Mouse (Mus musculus) liver, embryonic 14.5 days (tissue): ENCODE measurements around the gene Rmnd5b. TPM values are rescaled to one million over a fixed set of nuclear protein-coding genes. Genes with fewer than 3 reads are reported as not detected.

ENCODE experiments used
- ATAC-seq: fragments of 200-750 bp; cut with Nextera tagmentation; 2 replicates; pipeline ENCODE4 v1.8.0; 2017; ENCODE audit warnings: moderate number of reproducible peaks, mild to moderate bottlenecking, moderate library complexity; ENCODE audit not compliant: insufficient read depth
- DNase-seq, 3 experiments: peaks; one replicate each; pipeline ENCODE4 v3.0.0-alpha.2; 2012 to 2013; ENCODE audit warnings: low read depth in 3 of 3, low spot score in 3 of 3
- H3K27ac ChIP-seq: fragments of 300-500 bp; sonication (generic); 2 replicates; pipeline ENCODE4 v1.5.1; 2014; ENCODE audit warnings: moderate library complexity, mild to moderate bottlenecking, control low read depth, inconsistent platforms
- H3K27me3 ChIP-seq: fragments of 300-500 bp; sonication (generic); 2 replicates; pipeline ENCODE4 v1.6.1; 2014; ENCODE audit warnings: mild to moderate bottlenecking, low read length, moderate library complexity; ENCODE audit not compliant: control insufficient read depth, insufficient read depth
- H3K36me3 ChIP-seq: fragments of 300-500 bp; sonication (generic); replicated peaks from 2 replicates; pipeline ENCODE4 v1.6.1; 2014; ENCODE audit warnings: low read depth; ENCODE audit not compliant: control insufficient read depth, insufficient read depth
- H3K4me1 ChIP-seq, 2 experiments: fragments of 200-500 bp in 1 of 2; fragments of 300-500 bp in 1 of 2; sonication (generic) in 1 of 2; replicated peaks; 2 replicates each; pipeline ENCODE4 v1.6.1; 2012 to 2014; ENCODE audit warnings: antibody characterized with exemption in 1 of 2, inconsistent platforms in 1 of 2, low read length in 1 of 2; ENCODE audit not compliant: control insufficient read depth in 2 of 2, insufficient read depth in 2 of 2
- H3K4me2 ChIP-seq: fragments of 300-500 bp; sonication (generic); 2 replicates; pipeline ENCODE4 v1.6.1; 2014; ENCODE audit warnings: low read depth, mild to moderate bottlenecking, control low read depth, moderate library complexity
- H3K4me3 ChIP-seq, 2 experiments: fragments of 200-500 bp in 1 of 2; fragments of 300-500 bp in 1 of 2; sonication (generic) in 1 of 2; 2 replicates each; pipeline ENCODE4 v1.5.1; 2012 to 2014; ENCODE audit warnings: low read depth in 2 of 2, low read length in 2 of 2, mild to moderate bottlenecking in 2 of 2, control low read depth in 1 of 2, inconsistent platforms in 1 of 2, moderate library complexity in 1 of 2; ENCODE audit not compliant: insufficient read depth in 1 of 2
- H3K9ac ChIP-seq: fragments of 300-500 bp; sonication (generic); replicated peaks from 2 replicates; pipeline ENCODE4 v1.6.1; 2014; ENCODE audit warnings: mild to moderate bottlenecking, control low read depth, moderate library complexity
- H3K9me3 ChIP-seq: fragments of 300-500 bp; sonication (generic); 2 replicates; pipeline ENCODE4 v1.6.1; 2016; ENCODE audit warnings: low read length, mixed read lengths; ENCODE audit not compliant: control insufficient read depth
- CTCF ChIP-seq: IDR thresholded peaks from 2 replicates; pipeline ENCODE4 v1.5.1; 2016; ENCODE audit warnings: antibody characterized with exemption, low read depth, control low read depth
- EP300 ChIP-seq: IDR thresholded peaks from 2 replicates; pipeline ENCODE4 v1.6.1; 2016; ENCODE audit warnings: antibody characterized with exemption, low read depth
- WGBS: fragments of 180-500 bp; shearing (Covaris S2); extraction: QIAGEN DNeasy Blood & Tissue Kit; methylation state at CpG from one replicate; pipeline ENCODE4 v1.1.7; 2014; ENCODE audit not compliant: insufficient replicate concordance; 5-methylcytosine and 5-hydroxymethylcytosine counted together
- polyA plus RNA-seq, 2 experiments: library from polyadenylated mRNA; depleted of rRNA in 1 of 2; stranded (reverse) in 1 of 2; unstranded in 1 of 2; fragments of >200 nt; fragmentation: Nextera tagmentation in 1 of 2; extraction: Ambion mirVana in 1 of 2; gene quantifications; 2 replicates each; pipeline versions ENCODE4 v1.2.1 to v1.2.3; 2012 to 2014

Gene Rmnd5b
- polyA plus RNA-seq (2012; rRNA removed) = 15.2 and 15.6 TPM in 2 replicates
- 19.0 and 20.5 TPM in 2 replicates for polyA plus RNA-seq (2014; fragmentation: Nextera tagmentation; extraction: Ambion mirVana)

DNA sequence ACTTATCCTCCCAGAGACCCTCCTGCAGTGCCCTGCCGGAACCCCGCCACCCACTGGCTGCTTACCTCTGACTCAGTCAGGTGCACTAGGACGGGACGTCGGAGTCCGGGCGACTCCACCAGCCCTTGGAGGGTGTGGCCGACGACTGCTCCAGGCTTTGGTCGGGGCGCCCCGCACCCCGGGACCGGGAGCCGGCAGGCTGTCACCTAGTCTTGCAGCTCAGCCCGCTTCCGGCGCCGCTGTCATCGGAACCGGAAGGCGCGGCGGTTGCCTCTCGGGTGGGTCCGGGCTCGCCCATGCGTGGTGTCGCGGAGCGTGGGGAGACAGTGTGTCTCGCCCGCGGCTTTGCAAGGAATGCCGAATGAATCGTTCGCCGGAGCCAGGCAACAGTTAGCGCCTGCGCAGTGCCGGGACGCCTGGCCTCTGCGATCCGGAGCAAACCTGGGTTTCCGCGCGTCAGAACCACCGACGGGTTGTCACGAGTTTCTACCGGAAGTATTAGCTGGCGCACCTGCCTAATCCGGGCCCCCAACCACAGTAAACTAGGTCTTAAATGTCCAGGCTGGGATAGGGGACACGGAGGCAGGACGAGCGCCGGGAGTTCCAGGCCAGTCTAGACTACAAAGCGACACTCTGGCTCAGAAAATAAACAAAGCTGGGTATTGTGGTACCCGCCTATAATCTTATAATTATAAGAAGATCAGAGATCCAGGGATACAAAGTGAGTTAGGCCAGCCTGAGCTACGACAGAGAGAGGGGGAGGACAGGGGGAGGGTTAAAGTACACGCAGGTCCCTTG lies at the start of gene Rmnd5b:
Gene Rmnd5b (minus strand): TSS at position 372 of the 798 bp plus-strand sequence.
- peak within 1 kb of the TSS; percentile 83 for H3K27ac ChIP-seq
- DNase-seq = peak; percentile 59 to 69 (median 61)
- H3K36me3 ChIP-seq = no peaks in the 10 kb centered on the region
- TF ChIP-seq CTCF (peak; percentile 47), EP300 (no peak)
- WGBS = under 1% methylated on average over 61 of the region's 61 CpGs
- ATAC-seq = peak; percentile 82
- no peaks in the 10 kb centered on the region for H3K9me3 ChIP-seq
- H3K4me1 ChIP-seq = peaks cover 0 to 21% of the 10 kb centered on the region in 2 experiments; a peak in 3 of 4 replicates
- H3K9ac ChIP-seq = peak within 1 kb of the TSS; percentile 88
- no peaks in the 10 kb centered on the region for H3K27me3 ChIP-seq
- peak within 1 kb of the TSS; percentile 78 to 80 for H3K4me3 ChIP-seq
- peak within 1 kb of the TSS; percentile 92 for H3K4me2 ChIP-seq

DNA sequence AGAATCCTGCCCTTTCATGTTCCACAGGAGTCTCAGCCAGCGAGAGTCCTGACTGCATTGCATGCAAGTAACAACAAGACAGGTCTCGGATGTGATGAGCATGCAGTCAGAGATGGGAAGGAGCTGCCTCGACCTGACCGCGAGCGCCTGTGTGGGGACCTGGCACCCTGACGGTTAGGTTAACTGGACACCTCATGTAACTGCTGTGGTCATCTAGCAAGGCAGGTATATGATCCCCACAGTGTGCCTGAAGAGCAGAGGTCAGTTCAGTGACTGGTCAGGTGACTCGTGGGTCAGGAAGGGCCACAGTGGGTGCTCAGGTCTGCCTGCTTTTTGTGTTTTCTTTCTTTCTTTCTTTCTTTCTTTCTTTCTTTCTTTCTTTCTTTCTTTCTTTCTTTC lies 46.3 kb upstream of the Rmnd5b start:
- H3K4me3 ChIP-seq = no peak overlapping the region
- WGBS = 43% methylated on average over 8 of the region's 8 CpGs
- DNase-seq = no peak
- TF ChIP-seq EP300 = no peak
- no peak for TF ChIP-seq CTCF
- no peaks in the 10 kb centered on the region for H3K9me3 ChIP-seq
- H3K36me3 ChIP-seq = no peaks in the 10 kb centered on the region
- H3K4me1 ChIP-seq = peaks cover 0 to 5% of the 10 kb centered on the region in 2 experiments; a peak in 1 of 4 replicates
- peak overlapping the region; percentile 42 for H3K4me2 ChIP-seq
- no peak overlapping the region for H3K27ac ChIP-seq
- peak; percentile 23; the same call in 1 of the 2 replicates for ATAC-seq
- no peak overlapping the region for H3K9ac ChIP-seq
- H3K27me3 ChIP-seq = no peaks in the 10 kb centered on the region

DNA sequence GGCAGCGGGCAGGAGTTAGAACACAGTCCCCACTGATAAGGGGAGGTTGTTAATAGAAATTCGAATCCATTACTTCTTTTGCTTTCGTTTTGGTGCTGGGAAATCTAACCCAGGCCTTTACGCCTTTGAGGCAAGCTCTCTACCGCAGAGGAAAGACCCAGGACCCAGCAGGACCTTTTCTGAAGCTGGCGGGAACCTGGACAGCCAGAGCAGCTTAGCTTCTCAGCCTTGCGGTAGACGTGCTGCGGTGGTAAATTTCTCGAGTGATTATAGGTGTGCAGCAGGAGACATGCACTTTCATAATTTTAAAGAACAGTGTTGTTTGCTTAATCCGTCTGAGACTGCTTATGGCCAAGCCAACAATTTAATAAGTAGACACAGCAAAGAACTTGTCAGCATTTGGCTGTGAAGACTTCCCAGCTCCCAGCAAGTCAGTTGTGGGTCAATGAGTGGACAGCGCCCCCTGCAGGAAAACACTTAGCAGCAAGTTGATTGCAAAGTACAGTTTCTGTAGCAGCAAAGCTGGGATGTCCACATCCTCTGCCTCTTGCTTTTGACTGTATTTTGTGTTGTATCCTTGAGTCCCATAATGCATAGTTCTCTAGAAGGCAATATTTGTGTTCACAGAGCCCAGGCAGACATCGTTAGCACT lies 45.8 kb upstream of the Rmnd5b start:
- ATAC-seq = peak; percentile 65
- Histone ChIP-seq H3K4me2 (peak overlapping the region; percentile 42), H3K4me3 (peak overlapping the region; percentile 16 to 42), H3K9me3 (no peaks in the 10 kb centered on the region), H3K9ac (no peak overlapping the region; the same call in 1 of the 2 replicates), H3K36me3 (no peaks in the 10 kb centered on the region), H3K4me1 (peaks cover 0 to 5% of the 10 kb centered on the region in 2 experiments; a peak in 1 of 4 replicates), H3K27me3 (no peaks in the 10 kb centered on the region), H3K27ac (no peak overlapping the region)
- no peak for TF ChIP-seq EP300
- TF ChIP-seq CTCF = peak; percentile 93
- WGBS = 29% methylated on average over 13 of the region's 13 CpGs
- peak; percentile 71 to 75 (median 72) for DNase-seq

DNA sequence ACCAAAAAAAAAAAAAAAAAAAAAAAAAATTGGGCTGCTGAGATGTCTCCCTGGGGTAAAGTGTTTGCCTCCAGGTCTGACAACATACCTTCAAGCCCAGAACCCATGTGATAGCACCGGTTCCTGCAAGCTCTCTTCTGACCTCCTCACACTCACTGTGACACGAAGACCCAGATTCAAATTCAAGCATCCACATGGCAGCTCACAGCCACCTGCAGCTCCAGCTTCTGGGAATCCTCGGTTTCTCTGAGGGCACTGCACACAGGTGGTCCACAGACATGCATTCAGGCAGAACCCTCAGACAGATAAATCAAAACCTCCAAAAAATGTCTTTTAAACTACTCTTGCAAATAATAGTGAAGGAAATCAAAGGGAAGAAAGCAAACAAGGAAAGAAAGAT lies 43.8 kb upstream of the Rmnd5b start:
- ATAC-seq = no peak
- no peaks in the 10 kb centered on the region for H3K27me3 ChIP-seq

More for the DNA sequence above, 43.8 kb upstream of the Rmnd5b start:
- Histone ChIP-seq H3K9me3 (no peaks in the 10 kb centered on the region), H3K4me3 (no peak overlapping the region), H3K27ac (no peak overlapping the region), H3K36me3 (no peaks in the 10 kb centered on the region), H3K9ac (no peak overlapping the region), H3K4me2 (no peak overlapping the region), H3K4me1 (peaks cover 0 to 5% of the 10 kb centered on the region in 2 experiments; a peak in 1 of 4 replicates)
- TF ChIP-seq EP300 (no peak), CTCF (no peak)
- no peak for DNase-seq
- 62% methylated on average over 3 of the region's 3 CpGs for WGBS
